Mouse (Mus musculus) kidney, embryonic 14.5 days (tissue): ENCODE measurements around the gene Xab2. TPM values are rescaled to one million over a fixed set of nuclear protein-coding genes. Genes with fewer than 3 reads are reported as not detected.

Experiments
- polyA plus RNA-seq: library from polyadenylated mRNA; unstranded; fragments of >200 nt; fragmentation: Nextera tagmentation; extraction: Ambion mirVana; gene quantifications from 2 replicates; pipeline ENCODE4 v1.2.1, GENCODE M21; 2014

Gene Xab2
- polyA plus RNA-seq, 1 experiment from 2014 or later, result 67.7 TPM

Other genes starting within 250 kb of the Xab2 start
- 8.9 and 11.7 TPM in 2 replicates for gene Arhgef18, start 228.3 kb downstream of the Xab2 start, polyA plus RNA-seq
- gene Pex11g, start 153.6 kb downstream of the Xab2 start, polyA plus RNA-seq, result 3.7 and 4.4 TPM in 2 replicates
- not detected in 2 replicates for gene Tex45, start 150.5 kb downstream of the Xab2 start, polyA plus RNA-seq
- 27.9 and 47.9 TPM in 2 replicates for gene Zfp358, start 128.2 kb downstream of the Xab2 start, polyA plus RNA-seq
- gene Mcoln1, start 120.9 kb downstream of the Xab2 start, polyA plus RNA-seq, result 29.3 and 39.9 TPM in 2 replicates
- 21.0 and 25.6 TPM in 2 replicates for gene Pnpla6, start 105.9 kb downstream of the Xab2 start, polyA plus RNA-seq
- 6.9 and 11.2 TPM in 2 replicates for gene C330021F23Rik, start 53.3 kb downstream of the Xab2 start, polyA plus RNA-seq
- gene Camsap3, start 34.0 kb downstream of the Xab2 start, polyA plus RNA-seq, result 14.1 and 18.1 TPM in 2 replicates
- 84.5 and 132 TPM in 2 replicates for gene Pet100, start 232 bp upstream of the Xab2 start, polyA plus RNA-seq
- 0.96 and 1.0 TPM in 2 replicates for gene Pcp2, start 4.2 kb upstream of the Xab2 start, polyA plus RNA-seq
- 50.7 and 70.8 TPM in 2 replicates for gene Stxbp2, start 9.6 kb upstream of the Xab2 start, polyA plus RNA-seq
- 0.46 and 0.73 TPM in 2 replicates for gene Retn, start 34.5 kb upstream of the Xab2 start, polyA plus RNA-seq
- gene Mcemp1, start 44.4 kb upstream of the Xab2 start, polyA plus RNA-seq, result 0.28 and 0.30 TPM in 2 replicates
- gene Fcor, start 51.0 kb upstream of the Xab2 start, polyA plus RNA-seq, result 17.8 and 20.6 TPM in 2 replicates
- gene Trappc5, start 55.0 kb upstream of the Xab2 start, polyA plus RNA-seq, result 28.9 and 29.9 TPM in 2 replicates
- 0.09 and 0.30 TPM in 2 replicates for gene Fcer2a, start 72.9 kb upstream of the Xab2 start, polyA plus RNA-seq
- gene Clec4g, start 99.3 kb upstream of the Xab2 start, polyA plus RNA-seq, result 0.45 TPM in 1 of 2 replicates, not detected in the other
- gene Cd209a, start 127.7 kb upstream of the Xab2 start, polyA plus RNA-seq, result not detected in 2 replicates
- gene Cd209e, start 233.0 kb upstream of the Xab2 start, polyA plus RNA-seq, result not detected in 2 replicates